Mouse (Mus musculus): Measurements from ENCODE around the gene Edc3. TPM values are rescaled to one million over a fixed set of nuclear protein-coding genes. Genes with fewer than 3 reads are reported as not detected.

The Edc3 gene
- total RNA-seq, 2 experiments from 2014 or later = 8.2 to 10.3 TPM

DNA sequence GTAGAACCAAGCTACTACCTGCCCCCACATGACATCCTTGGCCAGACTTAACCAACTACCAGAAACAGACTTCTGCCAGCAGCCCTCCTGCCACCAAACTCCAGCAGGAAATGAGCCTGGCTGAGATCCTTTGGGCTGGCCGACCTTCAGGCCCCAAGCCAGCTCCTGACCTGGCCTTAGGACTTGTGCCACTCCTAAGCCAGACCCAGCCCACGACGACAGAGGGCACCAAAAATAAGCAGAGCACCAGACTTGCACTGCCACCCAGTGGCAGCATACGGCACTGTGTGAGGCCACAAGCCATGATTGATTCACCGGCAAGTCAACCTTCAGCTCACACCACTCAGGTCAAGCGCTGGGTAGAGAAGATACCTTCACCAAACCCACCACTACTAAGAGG, 50.9 kb downstream of the Edc3 start:
- intact Hi-C loops (cut with DNase I) = no loop called here
- DNase-seq = peak; percentile 83 to 87

DNA sequence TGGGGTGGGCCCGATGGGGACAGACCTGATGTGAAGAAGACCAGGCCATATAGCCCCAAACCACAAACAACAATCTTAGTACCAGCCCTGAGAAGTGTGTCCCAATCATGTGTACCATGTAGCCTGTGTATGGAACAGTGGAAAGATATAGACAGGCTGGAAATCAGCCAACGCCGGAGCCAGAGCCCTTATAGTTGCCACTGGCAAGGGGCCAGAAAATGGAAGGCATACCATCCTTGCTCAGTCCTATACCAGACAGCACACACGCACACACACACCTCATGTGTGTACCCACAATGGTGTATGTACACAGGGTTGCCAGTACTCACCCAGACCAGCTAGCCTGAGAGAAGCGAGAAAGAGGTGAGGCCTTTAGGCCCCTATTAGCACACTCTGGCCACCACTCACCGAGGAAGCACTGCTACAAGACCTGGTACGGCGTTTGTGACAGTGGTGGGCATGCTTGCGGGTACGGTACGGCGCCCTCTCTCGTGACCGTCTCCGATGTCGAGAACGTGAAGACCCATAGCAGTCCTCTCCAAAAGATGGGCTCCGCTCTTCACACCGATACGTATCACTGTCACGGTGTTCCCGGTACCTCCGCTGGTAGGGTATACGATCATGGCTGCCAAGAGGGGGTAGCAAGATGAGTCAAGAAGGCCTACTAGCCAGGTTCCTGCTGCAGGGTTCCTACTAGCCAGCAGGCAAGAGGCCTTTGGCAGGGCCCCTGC, 52.2 kb downstream of the Edc3 start:
- intact Hi-C loops (cut with DNase I) = loop anchor here (5.0 to 10.0 kb wide), 4 partner anchors 152 to 616 kb away; partner anchors contain the start of genes Cox5a, Neil1 and Ubl7
- DNase-seq = no peak

DNA sequence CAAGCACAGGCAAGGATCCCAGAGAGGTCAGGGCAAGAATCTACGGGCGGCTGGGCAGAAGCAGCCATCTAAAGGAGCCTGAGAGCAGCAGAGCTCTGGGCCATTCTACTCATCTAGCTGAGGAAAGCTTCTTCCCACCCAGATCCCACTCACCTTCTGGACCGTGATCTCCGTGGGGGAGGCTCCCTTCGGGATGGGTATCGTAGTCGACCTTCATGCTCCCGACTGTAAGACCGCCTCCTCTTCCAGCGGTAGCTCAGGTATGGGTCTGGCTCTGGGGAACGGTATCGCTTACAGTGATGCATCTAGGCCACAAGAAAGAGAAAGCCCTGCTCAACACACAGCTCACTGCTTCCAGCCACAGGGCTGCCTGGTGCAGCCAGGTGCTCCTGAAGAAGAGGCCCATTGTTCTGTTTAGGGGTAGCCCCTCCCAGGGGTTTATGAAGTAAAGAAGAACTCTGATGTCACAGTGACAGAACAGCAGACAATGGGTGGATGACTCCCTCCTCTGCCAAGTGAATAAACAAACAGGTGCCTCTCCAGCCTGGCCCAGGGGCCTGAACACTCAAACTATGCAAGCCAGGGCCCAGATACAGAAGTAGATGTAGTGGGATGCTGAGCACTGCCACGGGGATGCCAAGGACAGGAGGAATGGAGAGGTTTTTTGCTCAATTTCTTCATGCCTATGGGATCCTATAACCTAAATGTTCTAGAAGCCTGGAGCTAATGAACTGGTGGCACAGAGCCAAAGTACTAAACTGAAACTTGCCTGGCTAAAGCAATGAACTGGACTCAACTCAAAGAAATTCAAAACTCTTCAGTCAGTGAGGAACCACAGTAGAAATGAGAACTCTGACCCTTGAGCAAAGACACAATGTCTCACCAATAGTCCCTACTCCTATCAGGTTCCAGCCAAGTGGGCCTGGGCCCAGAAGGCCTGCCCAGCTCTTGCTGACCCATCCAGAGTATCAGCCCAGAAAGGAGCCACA, 53.5 kb downstream of the Edc3 start:
- no peak for DNase-seq

DNA sequence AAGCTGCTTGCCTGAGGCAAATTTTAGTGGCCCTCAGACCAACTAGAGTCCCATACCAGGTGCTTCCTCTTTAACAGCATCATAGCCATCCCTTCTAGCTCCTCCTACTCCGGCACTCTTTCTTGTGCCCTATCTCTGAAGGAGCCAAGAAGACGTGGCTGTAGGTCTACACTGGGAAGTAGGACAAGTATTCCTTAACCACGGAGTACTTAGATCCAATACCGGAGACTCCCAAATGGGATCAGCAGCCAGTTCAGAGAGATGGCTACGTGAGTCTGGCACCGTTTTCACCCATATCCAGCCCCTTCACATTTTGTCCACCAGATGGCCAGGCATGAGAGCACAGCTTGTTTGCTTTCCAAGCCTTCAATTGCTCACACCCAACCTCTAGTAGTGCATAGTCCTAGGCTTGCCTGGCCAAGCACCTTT, 54.2 kb downstream of the Edc3 start:
- intact Hi-C loops (cut with DNase I) = loop anchor here (5.0 to 10.0 kb wide), 4 partner anchors 150 to 618 kb away; partner anchors contain the start of genes Cox5a, Neil1 and Ubl7

More for the DNA sequence above, 53.5 kb downstream of the Edc3 start:
- intact Hi-C loops (cut with DNase I) = loop anchor here (5.0 to 10.0 kb wide), 4 partner anchors 150 to 617 kb away; partner anchors contain the start of genes Cox5a, Neil1 and Ubl7

DNA sequence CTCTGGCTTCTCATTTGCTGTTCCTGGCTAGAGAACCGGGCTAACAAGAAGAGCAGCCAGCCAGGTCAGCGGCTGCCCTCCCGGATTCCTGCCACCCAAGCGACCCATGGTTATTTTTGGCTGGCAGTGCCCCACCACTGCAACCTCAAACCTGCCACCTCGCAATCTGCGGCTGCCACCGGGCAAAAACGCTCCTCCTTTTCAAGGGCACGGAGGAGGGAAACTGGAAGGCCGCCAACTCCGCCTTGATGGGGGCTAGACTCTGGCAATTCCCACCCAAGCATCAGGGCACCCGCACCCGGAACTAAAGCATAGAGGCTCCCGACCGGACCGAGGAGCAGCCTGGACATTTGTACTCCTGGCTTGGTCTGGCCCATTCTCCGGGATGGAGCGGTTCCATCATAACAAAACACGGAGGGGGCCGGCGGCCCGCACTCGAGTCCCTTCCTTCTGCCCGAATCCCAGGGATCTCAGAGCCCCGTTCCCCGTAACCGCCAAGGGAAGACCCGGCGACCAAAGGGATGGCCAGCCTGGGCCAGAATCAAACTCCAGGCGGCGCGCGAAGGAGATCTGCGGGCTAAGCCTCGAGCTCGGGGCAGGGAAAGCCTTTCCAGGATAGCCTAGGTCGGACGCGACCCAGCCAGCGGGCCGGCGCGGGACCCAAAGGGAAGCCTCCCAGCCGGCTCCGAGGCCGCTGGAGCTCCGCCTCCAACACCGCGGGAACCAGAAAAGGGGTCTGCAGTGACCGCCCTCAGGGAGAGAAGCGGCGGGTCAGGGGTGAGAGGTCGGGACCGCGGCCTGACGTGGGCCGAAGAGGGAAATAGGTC, 56.0 kb downstream of the Edc3 start:
- DNase-seq = peak; percentile 86
- intact Hi-C loops (cut with DNase I) = loop anchor here (2.0 to 10.0 kb wide), 5 partner anchors 72 to 620 kb away; partner anchors contain the start of genes Arid3b, Cox5a, Neil1 and Ubl7

More for the DNA sequence above, 54.2 kb downstream of the Edc3 start:
- peak; percentile 77 to 82 for DNase-seq

DNA sequence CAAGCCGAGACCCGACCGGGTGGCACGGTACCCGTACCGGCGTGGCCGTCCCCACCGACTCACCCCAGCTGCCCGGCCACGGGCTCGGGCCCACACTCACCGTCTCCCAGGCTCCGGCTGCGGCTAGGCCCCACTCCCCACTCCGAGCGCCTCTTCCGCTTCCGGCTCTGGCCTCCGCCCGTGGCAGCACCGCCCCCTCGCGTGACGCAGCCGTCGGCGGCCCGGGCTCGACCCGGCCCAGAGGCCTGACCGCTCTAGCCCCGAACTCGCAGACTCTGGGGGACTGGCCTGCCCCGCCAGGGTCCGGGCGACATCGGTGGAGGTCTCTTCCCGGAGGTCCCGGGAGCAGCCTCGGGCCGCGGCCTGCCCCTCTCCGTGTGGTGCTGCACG, 56.6 kb downstream of the Edc3 start:
- intact Hi-C loops (cut with DNase I) = loop anchor here (2.0 to 10.0 kb wide), 5 partner anchors 72 to 620 kb away; partner anchors contain the start of genes Arid3b, Cox5a, Neil1 and Ubl7
- peak; percentile 96 for DNase-seq

DNA sequence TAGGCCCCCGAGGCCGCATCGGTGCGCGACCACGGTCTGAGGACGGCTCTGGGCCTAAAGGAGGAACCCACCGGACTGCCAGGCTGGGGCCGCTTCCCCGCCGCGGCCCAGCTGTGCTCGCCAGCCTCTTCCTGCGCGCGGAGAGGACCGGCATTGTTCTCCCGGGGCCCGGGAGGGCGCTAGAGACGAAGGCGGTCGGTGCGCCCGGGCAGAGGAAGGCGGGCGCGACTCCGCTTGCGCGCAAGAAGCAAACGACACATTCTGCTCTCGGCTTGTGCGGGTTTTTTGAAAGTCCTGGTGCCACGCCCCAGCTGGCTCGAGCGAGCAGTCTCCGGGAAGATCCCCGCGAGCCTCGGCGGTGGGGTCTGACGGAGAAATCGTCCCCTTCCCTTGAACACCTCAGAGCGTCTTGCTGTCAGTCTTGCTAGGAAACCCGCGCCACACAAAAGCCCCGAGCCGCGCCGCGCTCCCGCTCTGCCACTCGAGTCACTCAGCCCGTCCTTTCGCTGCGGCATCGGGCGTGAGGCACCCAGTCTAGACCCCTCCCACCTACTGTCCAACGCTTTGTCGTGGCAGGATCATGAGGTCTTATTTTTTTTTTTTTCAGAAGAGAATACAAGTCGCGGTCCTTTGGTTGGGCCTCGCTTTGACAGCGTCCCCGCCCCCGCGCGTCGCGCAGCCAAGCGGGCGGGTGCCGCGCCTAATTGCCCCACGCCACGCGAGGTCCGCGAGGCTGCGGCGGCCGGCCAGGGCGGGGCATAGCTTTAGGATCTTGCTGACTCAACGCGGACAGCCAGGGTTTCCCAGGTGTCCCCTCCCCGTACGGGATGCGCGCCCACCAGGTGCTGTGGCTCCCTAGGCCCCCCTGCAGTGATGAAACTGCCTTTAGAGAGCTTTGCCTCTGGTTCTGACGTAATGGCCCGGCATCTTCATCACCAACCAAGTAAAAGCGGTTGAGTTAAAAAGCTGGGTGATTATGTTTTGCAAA, 57.3 kb downstream of the Edc3 start, which contains the start of gene Clk3:
Clk3 (minus strand) TSS at position 497 of the 988 bp plus-strand sequence.
- DNase-seq = peak; percentile 85 to 86
- intact Hi-C loops (cut with DNase I) = loop anchor here (2.0 to 10.0 kb wide), 3 partner anchors 71 to 621 kb away; partner anchors contain the start of genes Arid3b, Cox5a and Neil1

DNA sequence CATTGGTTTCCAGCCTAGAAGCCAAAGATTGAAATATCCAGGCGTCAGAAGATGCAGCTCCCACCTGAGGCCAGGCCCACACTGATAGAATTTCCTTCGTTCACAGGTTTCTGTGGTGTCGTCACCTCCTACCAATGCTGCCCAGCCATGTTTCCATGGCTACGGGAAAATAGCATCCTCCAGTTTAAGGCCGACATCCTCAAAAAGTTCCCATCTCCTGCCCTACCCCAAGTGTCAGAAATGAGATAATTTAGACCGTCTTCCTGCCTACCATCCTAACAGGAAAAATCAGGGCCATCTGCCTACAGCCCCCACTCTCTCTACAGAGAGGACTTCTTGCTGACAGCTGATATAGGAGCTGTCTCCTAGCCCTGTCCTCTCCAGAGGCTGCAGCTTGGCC, 58.1 kb downstream of the Edc3 start:
- intact Hi-C loops (cut with DNase I) = loop anchor here (10.0 kb wide), 2 partner anchors 242 to 622 kb away; partner anchors contain the start of genes Cox5a and Neil1
- DNase-seq = no peak

DNA sequence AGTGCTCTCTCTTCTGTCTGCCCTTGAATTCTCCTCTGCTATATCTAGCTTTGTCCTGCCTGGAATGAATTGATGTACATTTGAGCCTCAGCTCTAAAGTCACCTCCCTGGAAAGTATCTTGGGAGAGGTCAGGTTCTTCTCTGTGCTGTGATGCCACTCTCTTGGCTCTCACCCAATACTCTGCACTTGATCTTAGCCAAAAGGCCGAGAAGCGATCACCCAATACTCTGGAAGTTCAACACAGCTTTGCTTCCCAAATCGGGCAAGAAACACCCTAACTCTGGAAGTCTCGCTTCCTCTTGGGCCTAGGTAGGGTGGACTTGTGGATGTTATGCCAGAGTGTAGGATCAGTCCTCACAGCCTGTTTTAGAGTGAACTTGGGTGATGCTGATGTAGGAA, 58.9 kb downstream of the Edc3 start:
- intact Hi-C loops (cut with DNase I) = loop anchor here (10.0 kb wide), 2 partner anchors 242 to 622 kb away; partner anchors contain the start of genes Cox5a and Neil1
- DNase-seq = no peak

DNA sequence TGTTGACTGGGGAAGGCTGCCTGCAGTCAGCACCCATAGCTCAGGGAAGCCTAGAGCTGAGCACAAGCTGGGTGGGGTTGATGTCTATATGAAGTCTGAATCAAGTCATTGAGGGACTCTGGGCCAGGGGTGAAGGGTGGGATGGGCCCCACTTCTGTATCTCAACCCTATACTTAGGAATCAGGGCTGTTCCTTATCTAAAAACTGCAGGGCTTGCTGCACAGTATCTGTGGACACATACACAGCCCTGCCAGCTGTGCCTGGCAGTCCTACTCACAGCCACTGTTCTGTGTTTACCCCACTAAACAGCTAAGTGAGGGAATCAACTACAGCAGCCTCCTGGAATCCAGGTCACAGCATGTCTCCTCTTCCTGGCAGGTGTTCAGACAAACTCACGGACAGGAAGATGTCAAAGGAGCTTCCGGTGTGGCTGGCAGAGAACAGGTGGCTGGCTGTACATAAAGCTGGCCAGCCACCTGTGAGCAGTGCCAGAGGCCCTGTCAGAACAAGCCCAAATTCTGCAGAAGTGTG, 61.3 kb downstream of the Edc3 start:
- intact Hi-C loops (cut with DNase I) = loop anchor here (10.0 kb wide), 2 partner anchors 245 to 625 kb away; partner anchors contain the start of genes Cox5a and Neil1
- peak; percentile 52 to 55 for DNase-seq

DNA sequence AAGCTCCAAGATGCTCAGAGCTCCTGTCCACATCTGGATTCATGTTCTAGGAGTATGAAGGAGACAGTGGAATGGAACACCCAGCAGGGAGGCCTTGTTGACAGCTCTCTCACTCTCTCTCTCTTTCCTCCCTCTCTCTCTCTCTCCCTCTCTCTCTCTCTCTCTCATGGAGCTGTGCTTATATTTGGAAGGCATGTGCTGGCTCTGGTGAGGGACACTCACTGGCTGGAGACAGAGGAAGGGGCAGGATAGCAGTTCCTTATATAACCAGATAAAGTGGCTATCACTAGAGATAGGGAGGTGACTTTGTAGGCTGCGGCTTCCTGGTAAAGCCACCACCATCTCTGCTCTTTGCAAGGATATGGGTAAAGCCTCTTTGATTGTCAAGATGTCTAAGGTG, 61.9 kb downstream of the Edc3 start:
- no peak for DNase-seq
- intact Hi-C loops (cut with DNase I) = no loop called here

DNA sequence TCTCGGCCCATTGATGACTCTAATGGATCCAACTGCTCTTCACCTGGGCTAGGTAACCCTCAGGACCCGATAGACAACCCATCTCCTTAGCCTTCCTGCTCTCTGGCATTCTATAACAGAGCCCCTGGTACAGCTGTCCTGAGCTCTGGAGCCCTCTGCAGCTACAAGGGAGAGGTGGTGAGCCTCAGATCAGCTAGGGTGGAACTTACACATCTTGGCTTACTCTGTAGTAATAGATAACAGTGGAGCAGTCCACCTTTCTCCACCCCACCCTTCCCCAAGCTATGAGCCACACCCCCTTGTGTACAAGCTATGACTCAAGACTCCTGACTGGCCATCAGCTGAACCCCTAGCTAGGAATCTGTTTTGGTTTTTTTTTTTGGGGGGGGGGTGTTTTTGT, 62.5 kb downstream of the Edc3 start:
- DNase-seq = no peak
- intact Hi-C loops (cut with DNase I) = no loop called here

DNA sequence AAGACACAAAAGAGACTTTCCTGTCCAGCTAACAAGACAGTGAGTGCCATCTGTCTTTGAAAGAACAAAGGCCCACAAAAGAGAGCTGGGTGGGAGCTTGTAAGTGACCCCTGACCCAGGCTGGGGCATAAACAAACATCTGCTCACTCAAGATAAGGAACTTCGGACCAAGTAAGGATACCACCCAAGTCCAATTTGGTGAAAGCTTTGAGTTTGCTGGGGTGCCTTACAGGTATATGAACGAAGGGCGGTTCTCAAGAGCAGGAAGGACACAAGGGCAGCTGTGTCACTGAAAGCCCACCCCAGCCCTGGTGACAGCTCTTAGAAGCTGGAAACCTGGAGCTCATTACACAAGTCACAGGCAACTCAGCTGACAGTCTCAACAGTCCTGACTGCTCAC, 65.4 kb downstream of the Edc3 start:
- no peak for DNase-seq
- intact Hi-C loops (cut with DNase I) = no loop called here

DNA sequence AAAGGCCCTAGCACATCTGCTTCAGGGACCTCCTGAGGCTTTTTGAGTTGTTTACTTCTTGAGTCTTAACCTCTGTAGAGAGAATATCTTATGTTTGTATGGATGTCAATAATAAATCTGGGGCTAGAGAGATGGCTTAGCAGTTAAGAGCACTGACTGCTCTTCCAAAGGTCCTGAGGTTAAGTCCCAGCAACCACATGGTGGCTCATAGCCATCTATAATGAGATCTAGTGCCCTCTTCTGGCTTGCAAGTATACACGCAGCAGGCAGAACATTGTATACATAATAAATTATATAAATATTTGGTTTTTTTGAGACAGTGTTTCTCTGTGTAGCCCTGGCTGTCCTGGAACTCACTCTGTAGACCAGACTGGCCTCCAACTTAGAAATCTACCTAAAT, 65.8 kb downstream of the Edc3 start:
- intact Hi-C loops (cut with DNase I) = no loop called here
- DNase-seq = no peak

DNA sequence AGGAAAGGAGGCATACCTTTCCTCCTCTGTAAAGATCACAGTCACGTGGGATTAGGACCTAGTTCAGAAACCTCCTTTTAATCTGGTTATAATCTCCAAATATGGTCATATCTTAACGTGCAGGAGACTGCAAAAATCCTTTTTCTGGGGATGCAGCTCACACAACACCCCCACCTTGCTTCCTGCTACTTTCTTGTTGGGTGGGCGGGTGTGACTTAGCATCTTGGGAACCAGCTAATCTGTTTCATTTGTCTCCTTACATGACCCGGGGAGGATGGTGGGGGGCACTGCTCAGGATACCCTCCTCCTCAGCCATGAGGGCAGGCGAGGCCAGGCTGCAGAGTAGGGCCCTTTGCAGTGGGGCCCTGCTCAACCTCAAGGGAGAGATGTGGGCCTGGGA, 66.7 kb downstream of the Edc3 start:
- intact Hi-C loops (cut with DNase I) = no loop called here
- no peak for DNase-seq

DNA sequence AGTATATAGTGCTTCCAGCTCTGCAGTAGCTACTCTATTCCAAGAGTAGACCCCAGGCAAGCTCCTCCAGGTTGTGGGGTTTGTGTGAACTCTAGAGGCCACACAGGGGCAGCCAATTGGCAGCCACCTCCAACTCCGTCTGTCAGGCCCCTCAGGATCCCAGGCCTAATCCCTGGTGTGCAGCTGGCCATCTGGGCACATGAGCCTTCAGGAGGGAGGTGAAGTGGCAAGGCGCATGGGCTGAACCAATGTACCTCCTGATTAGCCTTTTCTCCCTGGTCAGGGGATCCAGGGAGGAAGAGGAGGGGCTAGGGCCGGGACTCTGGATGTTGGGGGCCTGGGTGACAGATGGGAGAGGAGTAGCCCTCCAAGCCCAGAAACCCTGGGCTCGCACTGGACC, 67.4 kb downstream of the Edc3 start:
- no peak for DNase-seq
- intact Hi-C loops (cut with DNase I) = no loop called here

DNA sequence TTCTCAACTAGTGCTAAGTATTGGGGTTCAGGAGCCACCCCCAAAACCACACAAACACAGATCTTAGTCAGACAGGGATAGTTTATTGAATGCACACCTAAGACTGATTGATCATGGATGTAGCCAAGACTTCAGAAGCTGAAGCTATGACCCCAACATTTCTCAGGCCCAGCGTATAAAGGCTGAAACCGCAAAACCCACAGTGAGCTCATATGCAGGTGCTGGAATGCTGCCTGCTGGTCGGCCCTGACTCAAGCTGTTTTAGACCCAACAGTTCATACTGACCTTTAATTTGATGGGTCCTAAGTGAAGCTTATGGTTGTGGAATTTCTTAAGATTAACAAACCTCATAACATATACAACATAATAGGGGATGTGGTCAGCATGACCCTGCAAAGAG, 74.3 kb downstream of the Edc3 start:
- DNase-seq = no peak
- intact Hi-C loops (cut with DNase I) = no loop called here

DNA sequence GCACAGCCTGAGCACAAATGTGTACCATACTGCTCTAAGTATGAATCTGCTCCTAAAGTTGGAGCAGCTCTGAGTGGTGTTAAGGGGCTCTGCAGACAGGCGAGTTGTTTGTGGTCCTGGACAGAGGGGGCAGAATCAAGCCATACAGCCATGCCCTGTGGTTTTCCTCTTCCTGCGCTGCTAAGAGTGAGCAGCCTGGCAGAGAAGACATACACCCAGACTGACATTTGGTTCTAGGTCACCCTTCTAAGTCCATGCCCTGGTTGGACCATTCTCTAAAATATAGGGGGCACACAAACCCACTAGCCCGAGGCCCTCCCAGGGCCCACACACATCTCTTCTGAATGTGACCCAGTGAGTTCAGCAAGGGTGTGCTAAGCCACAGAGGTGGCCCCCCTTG, 81.4 kb downstream of the Edc3 start:
- intact Hi-C loops (cut with DNase I) = loop anchor here (5.0 kb wide), 1 partner anchor 58 kb away; no protein-coding TSS in a partner anchor
- no peak for DNase-seq
